Mouse (Mus musculus) CH12.LX (cell line): Measurements from ENCODE around the gene Dpysl5.

ENCODE experiments used
- CHD2 ChIP-seq: IDR thresholded peaks from 2 replicates; pipeline ENCODE4 v1.6.1; 2011; ENCODE audit warnings: low read length, improper control_type of control experiment
- CTCF ChIP-seq, 2 experiments: IDR thresholded peaks in 1 of 2; conservative IDR thresholded peaks in 1 of 2; 2 replicates each; pipeline ENCODE4 v1.5.1; 2011 to 2012; ENCODE audit warnings: low read depth in 2 of 2, low read length in 2 of 2, improper control_type of control experiment in 1 of 2, inconsistent platforms in 1 of 2, mild to moderate bottlenecking in 1 of 2, moderate library complexity in 1 of 2
- EP300 ChIP-seq: IDR thresholded peaks from 2 replicates; pipeline ENCODE4 v1.6.1; 2011; ENCODE audit warnings: low read length, improper control_type of control experiment
- GABPA ChIP-seq: IDR thresholded peaks from 2 replicates; pipeline ENCODE4 v1.6.1; 2012; ENCODE audit warnings: low read depth, low read length, improper control_type of control experiment, inconsistent platforms; ENCODE audit not compliant: insufficient replicate concordance
- HCFC1 ChIP-seq: IDR thresholded peaks from 2 replicates; pipeline ENCODE4 v1.6.1; 2012; ENCODE audit warnings: low read depth, mild to moderate bottlenecking, inconsistent platforms, low read length, improper control_type of control experiment
- KAT2A ChIP-seq: IDR thresholded peaks from 2 replicates; pipeline ENCODE4 v1.6.1; 2012; ENCODE audit warnings: low read length, improper control_type of control experiment, inconsistent platforms; ENCODE audit not compliant: insufficient replicate concordance
- MAX ChIP-seq: IDR thresholded peaks from 2 replicates; pipeline ENCODE4 v1.6.1; 2011; ENCODE audit warnings: low read length, improper control_type of control experiment
- POLR2A ChIP-seq: IDR thresholded peaks from 2 replicates; pipeline ENCODE4 v1.6.1; 2011; ENCODE audit warnings: low read depth, mild to moderate bottlenecking, improper control_type of control experiment, low read length
- ZC3H11A ChIP-seq: IDR thresholded peaks from 2 replicates; pipeline ENCODE4 v1.6.1; 2012; ENCODE audit warnings: low read depth, mild to moderate bottlenecking, inconsistent platforms, low read length, improper control_type of control experiment

DNA sequence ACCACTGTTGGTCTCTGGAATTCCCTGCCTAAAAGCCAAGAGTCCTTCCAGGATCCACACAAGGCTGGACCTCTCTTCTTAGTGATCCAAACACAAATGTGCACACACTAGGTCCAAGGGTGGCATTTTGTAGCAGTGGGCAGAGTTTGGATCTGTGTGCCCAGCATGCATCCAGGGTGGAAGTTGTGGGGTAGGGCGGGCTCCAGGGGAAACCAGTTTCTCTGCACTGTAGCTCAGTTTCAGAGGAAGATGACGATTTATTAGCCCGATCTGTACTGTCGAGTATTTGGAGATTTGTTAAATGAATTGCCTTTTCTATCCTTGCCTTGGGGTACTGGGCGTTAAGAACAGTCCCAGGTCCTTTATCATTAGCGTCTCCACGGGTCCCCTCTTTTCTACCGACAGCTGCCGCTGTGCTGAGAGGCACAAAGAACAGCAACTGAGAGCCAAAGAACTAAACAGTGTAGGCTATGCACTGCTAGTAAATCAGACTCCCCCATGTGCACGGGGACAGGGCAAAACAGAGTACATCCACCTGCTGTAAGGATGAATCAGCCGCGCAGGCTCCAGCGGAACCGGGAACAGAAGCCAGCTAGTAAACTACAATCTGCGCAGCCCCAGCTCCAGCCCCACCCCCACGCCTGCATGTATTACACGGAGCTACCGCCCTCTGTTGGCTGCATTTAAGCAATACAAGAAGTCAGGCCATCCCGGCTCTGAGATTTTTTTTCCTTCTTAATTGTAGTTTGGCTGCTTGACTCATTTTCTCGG lies 63.4 kb downstream of the Dpysl5 start:
- TF ChIP-seq POLR2A (no peak), MAX (no peak), CTCF (conservative IDR thresholded peaks at IDR 0.05 in 1 of 2, IDR thresholded peaks at IDR 0.05 in 1 of 2; ENCODE audit: low read depth in 2 of 2, low read length in 2 of 2) (peak; percentile 38 to 93), ZC3H11A (peak; percentile 8; the same call in 1 of the 2 replicates), EP300 (no peak), CHD2 (peak; percentile 94), GABPA (no peak), HCFC1 (peak; percentile 40; the same call in 1 of the 2 replicates), KAT2A (no peak)
